Mouse (Mus musculus): ENCODE measurements at regions not wholly inside any gene's neighbourhood (a gene's known extent, or its start where the extent isn't known, plus 50 kb on each side); places are given as distances from the start of the nearest gene placed in this dataset.

GRCm38 (mm10) chr12:51501185-51501584 lies 92.0 kb upstream of the Coch start:
- no peak for DNase-seq (ENCODE audit: inconsistent ontology term)

DNA sequence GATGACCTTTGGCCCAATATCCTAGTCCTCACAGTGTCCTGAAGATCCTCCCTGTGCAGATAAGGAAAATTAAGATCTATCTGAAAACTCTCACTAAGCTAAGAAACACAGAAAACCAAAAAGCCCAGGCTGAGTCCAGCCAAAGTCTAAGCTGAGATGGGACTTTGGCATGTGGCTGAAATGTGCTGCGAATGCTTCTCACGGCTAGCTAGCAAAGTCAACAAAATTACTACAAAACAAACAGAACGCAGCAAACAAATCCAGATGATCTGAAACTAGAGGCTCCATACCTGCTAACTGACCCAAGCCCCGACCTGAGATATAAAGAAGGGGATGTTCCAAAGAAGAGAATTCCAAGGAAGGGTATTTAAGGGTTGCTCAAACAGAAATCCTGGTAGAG lies 90.4 kb upstream of the Coch start:
- DNase-seq (ENCODE audit: inconsistent ontology term) = no peak

GRCm38 (mm10) chr12:51503706-51504105 lies 89.4 kb upstream of the Coch start:
- no peak for DNase-seq (ENCODE audit: inconsistent ontology term)

- DNase-seq (ENCODE audit: inconsistent ontology term) = no peak
Measured at GRCm38 (mm10) chr12:51504581-51504980, 88.6 kb upstream of the Coch start.

GRCm38 (mm10) chr12:51510010-51510409 lies 83.1 kb upstream of the Coch start:
- peak; percentile 4 for DNase-seq (ENCODE audit: inconsistent ontology term)

DNA sequence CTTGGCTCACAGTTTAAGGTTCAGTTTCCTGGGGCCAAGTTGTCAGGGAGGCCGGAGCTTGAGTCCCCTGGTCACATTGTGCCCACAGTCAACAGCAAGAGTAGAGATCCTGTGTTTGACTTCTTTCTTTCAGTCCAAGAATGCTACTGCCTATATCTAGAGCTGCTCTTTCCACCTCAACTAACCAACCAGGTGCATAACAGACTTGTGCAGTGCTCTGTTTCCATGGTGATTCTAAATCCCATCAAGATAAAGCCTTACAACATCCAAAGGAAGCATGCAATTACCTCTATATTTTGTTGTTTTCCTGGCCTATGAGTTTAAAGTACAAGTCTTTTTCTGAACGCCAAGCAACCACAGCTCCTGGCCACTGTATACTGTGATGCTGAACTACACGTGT lies 76.4 kb upstream of the Coch start:
- no peak for DNase-seq (ENCODE audit: inconsistent ontology term)

DNA sequence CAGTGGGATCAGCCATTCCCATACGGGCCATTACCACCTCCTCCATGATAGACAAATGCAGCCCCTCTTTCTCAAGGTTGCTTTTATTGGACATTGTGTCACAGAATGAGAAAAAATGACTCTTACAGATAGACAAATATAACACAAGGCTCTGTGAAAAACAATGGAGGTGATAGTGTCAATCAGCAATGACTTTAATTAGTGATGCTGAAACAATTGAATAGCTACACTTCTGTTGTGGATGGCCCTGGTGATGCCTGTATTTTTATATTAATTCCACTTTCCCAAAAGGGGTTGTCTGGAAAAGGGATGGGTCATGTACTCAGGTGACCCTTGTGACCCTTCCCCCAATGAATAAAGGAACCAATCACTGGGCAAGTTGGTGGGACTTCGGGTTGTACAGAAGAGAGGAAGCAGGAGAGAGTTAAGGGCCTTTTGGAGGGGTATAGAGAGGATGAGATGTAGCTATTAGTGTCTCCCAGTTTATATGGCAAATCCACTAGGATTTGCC lies 71.5 kb upstream of the Coch start:
- no peak for DNase-seq (ENCODE audit: inconsistent ontology term)

DNA sequence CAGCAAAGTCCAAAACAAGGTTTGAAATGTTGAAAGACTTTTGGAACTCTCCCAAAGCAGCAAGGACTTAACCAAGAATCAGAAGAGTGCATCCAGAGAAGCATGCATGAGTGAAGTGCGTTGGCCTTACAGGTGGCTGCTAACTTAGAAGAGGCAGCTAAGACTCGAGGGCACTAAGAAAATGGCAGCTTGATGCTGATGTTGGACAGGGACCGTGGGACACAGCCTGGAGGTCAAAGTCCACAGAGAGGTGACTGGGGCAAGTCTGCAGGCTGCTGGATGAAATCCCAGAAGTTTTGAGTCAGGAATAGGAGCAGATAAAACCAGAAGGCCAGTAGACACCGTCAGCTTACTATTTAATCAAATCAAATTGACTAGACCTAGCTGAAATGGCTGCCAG lies 69.3 kb upstream of the Coch start:
- no peak for DNase-seq (ENCODE audit: inconsistent ontology term)

GRCm38 (mm10) chr12:51527854-51528253 lies 65.3 kb upstream of the Coch start:
- no peak for DNase-seq (ENCODE audit: inconsistent ontology term)

DNA sequence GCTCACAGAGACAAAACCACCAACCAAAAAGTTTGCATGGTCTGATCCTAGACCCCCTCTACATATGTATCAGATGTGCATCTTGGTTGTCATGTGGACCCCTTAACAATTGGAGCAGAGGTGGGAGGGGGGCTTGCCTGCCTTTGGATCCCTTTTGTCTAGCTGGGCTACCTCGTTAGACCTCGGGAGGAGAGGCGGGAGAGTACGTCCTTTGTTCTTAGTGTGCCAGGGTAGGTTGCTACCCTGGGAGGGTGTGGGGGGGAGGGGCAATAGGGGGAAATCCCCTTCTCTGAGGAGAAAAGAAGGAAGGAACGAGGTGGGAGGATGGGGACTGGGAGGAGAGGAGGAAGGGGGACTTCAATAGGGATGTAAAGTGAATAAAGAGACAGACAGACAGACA lies 58.5 kb upstream of the Coch start:
- DNase-seq (ENCODE audit: inconsistent ontology term) = no peak

DNA sequence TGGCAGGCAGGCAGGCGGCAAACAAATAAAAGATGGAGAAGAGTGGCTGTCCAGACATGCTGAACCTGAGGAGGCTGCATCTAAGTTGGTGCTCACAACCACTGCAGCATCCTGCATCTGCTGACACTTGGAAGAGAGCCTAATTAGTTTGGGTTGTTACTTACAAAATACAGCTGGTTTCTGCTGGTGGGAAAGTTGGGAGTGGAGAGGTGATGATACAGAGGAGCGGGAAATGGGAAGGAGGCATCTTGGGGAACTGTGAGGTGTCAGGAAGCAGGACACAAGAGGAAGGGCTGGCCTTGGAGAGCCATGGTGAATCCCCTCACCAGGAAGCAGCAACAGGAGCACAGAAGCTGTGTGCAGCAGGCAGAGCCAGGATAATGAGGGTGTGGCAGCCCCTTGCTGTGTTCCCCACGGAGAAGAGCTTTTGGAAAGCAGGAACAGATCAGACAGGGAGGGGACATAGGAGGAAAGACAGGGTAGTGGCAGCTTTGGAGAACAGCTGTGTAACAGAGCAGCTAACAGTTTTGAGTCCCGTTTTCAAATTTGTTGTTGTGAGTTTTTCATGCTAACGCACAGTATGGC lies 58.0 kb upstream of the Coch start:
- DNase-seq (ENCODE audit: inconsistent ontology term) = no peak

Measured in Muller cell, postnatal 12 days (primary cell).